Comparison of ENCODE assay signal across 16 mouse cellular contexts in genomic region chr1:177110665-177111271, GRCm38 (mm10).
A peak's percentile ranks its signal among the peaks of the same experiment; 100 is the strongest.
DNase-seq lines count a peak whose midpoint lies in the region; ATAC-seq lines count a peak whose summit lies in the region.
"Had no signal": no experiment of that assay in that cellular context is flagged by ENCODE, and none has a peak within 500 bp of the region (broad histone marks: within the 10 kb centered on the region; RNA-seq: fewer than 3 reads in every experiment).

No protein-coding gene starts in this region.

- DNase-seq in heart, adult 11 months, result peak; percentile 81
- DNase-seq in heart, adult 8-10 months (ENCODE audit: low spot score), result no peak
- DNase-seq in 416B (ENCODE audit: low read depth) (peak; percentile 47), MEL-GATA-1-ER (ENCODE audit: extremely low read depth, low read depth) (peak; percentile 33)
- no peak for DNase-seq in embryo, embryonic 11 days
- DNase-seq in layer of hippocampus, postnatal 10 days (ENCODE audit: low spot score in 2 of 2), result no peak
- DNase-seq in lung, postnatal 10 days, result no peak
- DNase-seq: adrenal gland, postnatal 36 days; cerebellum, postnatal 36 days; lung, adult 2 months had no signal

- peak; percentile 95 for ATAC-seq in intestine, embryonic 16.5 days

- H3K9ac ChIP-seq in intestine, embryonic 16.5 days (ENCODE audit: low read depth, low read length), result no peak overlapping the region
- H3K9ac ChIP-seq: embryonic facial prominence, embryonic 12.5 days; hindbrain, embryonic 12.5 days; kidney, embryonic 15.5 days; limb, embryonic 15.5 days; neural tube, embryonic 15.5 days had no signal

- H3K27me3 ChIP-seq in intestine, embryonic 16.5 days (replicated peaks; ENCODE audit: control insufficient read depth, insufficient read depth, low read length), result no peaks in the 10 kb centered on the region
- H3K27me3 ChIP-seq: embryonic facial prominence, embryonic 12.5 days; hindbrain, embryonic 12.5 days; kidney, embryonic 15.5 days; limb, embryonic 15.5 days; neural tube, embryonic 15.5 days had no signal

- 0 out of 2 replicates have a peak overlapping the region, but pooled peaks have one; percentile 14 for H3K27ac ChIP-seq in intestine, embryonic 16.5 days (ENCODE audit: low read length)
- H3K27ac ChIP-seq: embryonic facial prominence, embryonic 12.5 days; hindbrain, embryonic 12.5 days; kidney, embryonic 15.5 days; limb, embryonic 15.5 days; neural tube, embryonic 15.5 days had no signal

- WGBS in intestine, embryonic 16.5 days, result 61% methylated on average over 2 of the region's 2 CpGs

- H3K4me1 ChIP-seq in intestine, embryonic 16.5 days (ENCODE audit: control insufficient read depth, insufficient read depth, low read length), result no peaks in the 10 kb centered on the region
- H3K4me1 ChIP-seq: embryonic facial prominence, embryonic 12.5 days; limb, embryonic 15.5 days; neural tube, embryonic 15.5 days had no signal

- H3K4me3 ChIP-seq in intestine, embryonic 16.5 days (ENCODE audit: low read length), result no peak overlapping the region
- H3K4me3 ChIP-seq: embryonic facial prominence, embryonic 12.5 days; hindbrain, embryonic 12.5 days; kidney, embryonic 15.5 days; limb, embryonic 15.5 days; neural tube, embryonic 15.5 days had no signal

- no peak overlapping the region for H3K4me2 ChIP-seq in intestine, embryonic 16.5 days (ENCODE audit: low read depth, low read length)
- H3K4me2 ChIP-seq: embryonic facial prominence, embryonic 12.5 days; hindbrain, embryonic 12.5 days; kidney, embryonic 15.5 days; limb, embryonic 15.5 days; neural tube, embryonic 15.5 days had no signal

- H3K36me3 ChIP-seq in intestine, embryonic 16.5 days (ENCODE audit: control insufficient read depth, insufficient read depth, low read length), result no peaks in the 10 kb centered on the region
- H3K36me3 ChIP-seq: embryonic facial prominence, embryonic 12.5 days; hindbrain, embryonic 12.5 days; kidney, embryonic 15.5 days; limb, embryonic 15.5 days; neural tube, embryonic 15.5 days had no signal

- no peaks in the 10 kb centered on the region for H3K9me3 ChIP-seq in intestine, embryonic 16.5 days (ENCODE audit: control insufficient read depth, low read length)
- H3K9me3 ChIP-seq: embryonic facial prominence, embryonic 12.5 days; hindbrain, embryonic 12.5 days; kidney, embryonic 15.5 days; limb, embryonic 15.5 days; neural tube, embryonic 15.5 days had no signal

Comparison
In these comparisons a context has a peak if more than half of its experiments do, and no peak if none do; other contexts are left out.
1. DNase-seq: peak in heart, adult 11 months (single experiment), 416B (single experiment) and MEL-GATA-1-ER (single experiment); none in heart, adult 8-10 months (single experiment), embryo, embryonic 11 days (single experiment), layer of hippocampus, postnatal 10 days (0 of 2) and lung, postnatal 10 days (single experiment).